ENCODE assay signal across 18 mouse cellular contexts in the genomic region with DNA sequence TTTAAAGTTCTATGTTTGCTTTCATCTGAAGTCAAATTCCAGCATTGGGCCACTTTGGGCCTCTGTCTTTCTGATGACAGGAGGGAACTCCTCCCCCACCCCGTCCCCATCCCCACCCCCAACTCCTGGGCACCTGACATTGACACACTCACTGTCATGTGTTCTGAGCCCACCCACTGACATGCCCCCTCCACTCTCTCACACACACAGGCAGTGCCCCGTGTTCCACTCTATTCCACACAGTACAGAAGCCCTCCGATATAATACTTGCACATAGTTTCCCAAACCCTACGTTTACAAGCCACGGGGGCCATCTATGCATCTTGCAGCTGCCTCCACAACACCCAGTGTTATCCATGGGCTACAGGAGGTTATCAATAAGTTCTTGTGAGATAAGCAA. TPM values are rescaled to one million over a fixed set of nuclear protein-coding genes. Genes with fewer than 3 reads are reported as not detected.
DNase-seq lines count a peak whose midpoint lies in the region; ATAC-seq and TF ChIP-seq lines count a peak whose summit lies in the region.
"Had no signal": no experiment of that assay in that cellular context is flagged by ENCODE, and none has a peak within 500 bp of the region (broad histone marks: within the 10 kb centered on the region; RNA-seq: fewer than 3 reads in every experiment).

No protein-coding gene starts in this region.

- no peak overlapping the region for H3K4me3 ChIP-seq in forebrain, embryonic 10.5 days
- no peak overlapping the region for H3K4me3 ChIP-seq in forebrain, postnatal 0 days (ENCODE audit: low read depth, low read length)
- H3K4me3 ChIP-seq in midbrain, embryonic 10.5 days, result no peak overlapping the region
- no peak overlapping the region for H3K4me3 ChIP-seq in midbrain, embryonic 16.5 days (ENCODE audit: low read depth, low read length)
- no peak overlapping the region for H3K4me3 ChIP-seq in forebrain, embryonic 12.5 days (replicated peaks)
- H3K4me3 ChIP-seq: heart, embryonic 13.5 days; limb, embryonic 15.5 days had no signal

- H3K36me3 ChIP-seq in forebrain, embryonic 10.5 days (replicated peaks), result peaks cover 3% of the 10 kb centered on the region
- H3K36me3 ChIP-seq in forebrain, postnatal 0 days (ENCODE audit: insufficient read depth), result no peaks in the 10 kb centered on the region
- 0 out of 2 replicates have a peak, but pooled peaks cover 2% of the 10 kb centered on the region for H3K36me3 ChIP-seq in midbrain, embryonic 10.5 days
- H3K36me3 ChIP-seq in midbrain, embryonic 16.5 days (ENCODE audit: control insufficient read depth, insufficient read depth, low read length), result no peaks in the 10 kb centered on the region
- 0 out of 2 replicates have a peak, but pooled peaks cover 3% of the 10 kb centered on the region for H3K36me3 ChIP-seq in forebrain, embryonic 12.5 days (replicated peaks)
- H3K36me3 ChIP-seq: limb, embryonic 15.5 days had no signal

- H3K27me3 ChIP-seq in forebrain, embryonic 10.5 days (ENCODE audit: poor library complexity, severe bottlenecking), result no peaks in the 10 kb centered on the region
- H3K27me3 ChIP-seq in forebrain, postnatal 0 days (ENCODE audit: insufficient read depth, low read length), result no peaks in the 10 kb centered on the region
- H3K27me3 ChIP-seq in midbrain, embryonic 10.5 days (ENCODE audit: low read depth, poor library complexity, severe bottlenecking), result no peaks in the 10 kb centered on the region
- no peaks in the 10 kb centered on the region for H3K27me3 ChIP-seq in midbrain, embryonic 16.5 days (ENCODE audit: control insufficient read depth, insufficient read depth, low read depth, low read length)
- H3K27me3 ChIP-seq in forebrain, embryonic 12.5 days, result no peaks in the 10 kb centered on the region
- H3K27me3 ChIP-seq: heart, embryonic 13.5 days; limb, embryonic 15.5 days had no signal

- DNase-seq in forebrain, embryonic 10.5 days (ENCODE audit: extremely low spot score, low spot score), result no peak
- no peak for DNase-seq in forebrain, postnatal 0 days
- DNase-seq in midbrain, embryonic 10.5 days (ENCODE audit: low spot score), result no peak
- no peak for DNase-seq in frontal cortex, postnatal 25 days (ENCODE audit: low spot score in 2 of 2)
- no peak for DNase-seq in gastrocnemius, adult 8-10 months (ENCODE audit: low spot score in 2 of 2)
- DNase-seq: adrenal gland, adult 2 months; cerebellum, postnatal 14 days; embryo, embryonic 11 days; heart, postnatal 36 days; kidney, adult 9 months; layer of hippocampus, postnatal 36 days; lung, postnatal 14 days; thymus, postnatal 25 days had no signal

- no peak for TF ChIP-seq CTCF in forebrain, postnatal 0 days (IDR thresholded peaks at IDR 0.05; ENCODE audit: low read depth)

- no peak; the same call in 1 of the 2 replicates for ATAC-seq in forebrain, postnatal 0 days
- ATAC-seq in midbrain, embryonic 16.5 days, result no peak
- no peak for ATAC-seq in forebrain, embryonic 12.5 days (ENCODE audit: low FRiP score)
- ATAC-seq in megakaryocyte progenitor cell, adult 5-6 weeks (replicated peaks; ENCODE audit: poor library complexity), result peak; percentile 40

- no peak overlapping the region for H3K9ac ChIP-seq in forebrain, postnatal 0 days
- H3K9ac ChIP-seq in midbrain, embryonic 16.5 days (ENCODE audit: low read depth, low read length), result no peak overlapping the region
- H3K9ac ChIP-seq in forebrain, embryonic 12.5 days, result no peak overlapping the region
- H3K9ac ChIP-seq: heart, embryonic 13.5 days; limb, embryonic 15.5 days had no signal

- no peak overlapping the region for H3K4me2 ChIP-seq in forebrain, postnatal 0 days (ENCODE audit: low read depth)
- H3K4me2 ChIP-seq in midbrain, embryonic 16.5 days (ENCODE audit: low read length), result no peak overlapping the region
- no peak overlapping the region for H3K4me2 ChIP-seq in forebrain, embryonic 12.5 days
- H3K4me2 ChIP-seq: heart, embryonic 13.5 days; limb, embryonic 15.5 days had no signal

- WGBS in forebrain, embryonic 10.5 days, result 93% methylated on average over 5 of the region's 5 CpGs
- WGBS in forebrain, postnatal 0 days, result 63% methylated on average over 5 of the region's 5 CpGs
- WGBS in midbrain, embryonic 10.5 days, result 86% methylated on average over 5 of the region's 5 CpGs
- 74% methylated on average over 5 of the region's 5 CpGs for WGBS in midbrain, embryonic 16.5 days
- 68% methylated on average over 5 of the region's 5 CpGs for WGBS in forebrain, embryonic 12.5 days

- peaks cover 62% of the 10 kb centered on the region for H3K4me1 ChIP-seq in forebrain, embryonic 10.5 days
- 0 out of 2 replicates have a peak, but pooled peaks cover 4% of the 10 kb centered on the region for H3K4me1 ChIP-seq in forebrain, postnatal 0 days (ENCODE audit: insufficient read depth)
- H3K4me1 ChIP-seq in midbrain, embryonic 10.5 days, result peaks cover 43% of the 10 kb centered on the region
- peaks cover 19% of the 10 kb centered on the region for H3K4me1 ChIP-seq in midbrain, embryonic 16.5 days (ENCODE audit: control insufficient read depth, insufficient read depth, low read length)
- H3K4me1 ChIP-seq in forebrain, embryonic 12.5 days, result peaks cover 45% of the 10 kb centered on the region

- 0 out of 2 replicates have a peak overlapping the region, but pooled peaks have one; percentile 15 for H3K27ac ChIP-seq in forebrain, embryonic 10.5 days
- H3K27ac ChIP-seq in forebrain, postnatal 0 days (ENCODE audit: low read depth, low read length), result no peak overlapping the region
- 0 out of 2 replicates have a peak overlapping the region, but pooled peaks have one; percentile 9 for H3K27ac ChIP-seq in midbrain, embryonic 10.5 days (replicated peaks)
- no peak overlapping the region for H3K27ac ChIP-seq in midbrain, embryonic 16.5 days (ENCODE audit: low read length)
- H3K27ac ChIP-seq in forebrain, embryonic 12.5 days, result peak overlapping the region; percentile 73; the same call in 1 of the 2 replicates
- H3K27ac ChIP-seq: heart, embryonic 13.5 days; limb, embryonic 15.5 days had no signal

- peaks cover 3% of the 10 kb centered on the region for H3K9me3 ChIP-seq in forebrain, embryonic 10.5 days
- H3K9me3 ChIP-seq in forebrain, postnatal 0 days (ENCODE audit: low read length), result no peaks in the 10 kb centered on the region
- H3K9me3 ChIP-seq in midbrain, embryonic 10.5 days (replicated peaks), result no peaks in the 10 kb centered on the region
- H3K9me3 ChIP-seq in midbrain, embryonic 16.5 days (replicated peaks; ENCODE audit: control insufficient read depth, low read length, poor library complexity, severe bottlenecking), result no peaks in the 10 kb centered on the region
- 0 out of 2 replicates have a peak, but pooled peaks cover 3% of the 10 kb centered on the region for H3K9me3 ChIP-seq in forebrain, embryonic 12.5 days
- H3K9me3 ChIP-seq: heart, embryonic 13.5 days; limb, embryonic 15.5 days had no signal

RNA-seq across cellular contexts. Expression of a gene that starts 42.1 kb away (rescaled TPM):
- 41.6 and 48.8 TPM in 2 replicates for polyA plus RNA-seq in forebrain, embryonic 10.5 days (2016; fragmentation: Nextera tagmentation; extraction: Ambion mirVana)
- 63.6 and 65.4 TPM in 2 replicates for total RNA-seq in forebrain, postnatal 0 days (2014; rRNA removed)
- 104 TPM in 2 replicates for polyA plus RNA-seq in forebrain, postnatal 0 days (2015; fragmentation: Nextera tagmentation; extraction: Ambion mirVana)
- polyA plus RNA-seq in midbrain, embryonic 10.5 days (2016; fragmentation: Nextera tagmentation; extraction: Ambion mirVana), result 29.8 and 41.3 TPM in 2 replicates
- 99.5 and 110 TPM in 2 replicates for polyA plus RNA-seq in midbrain, embryonic 16.5 days (2015; fragmentation: Nextera tagmentation; extraction: Ambion mirVana)
- 165 and 177 TPM in 2 replicates for polyA plus RNA-seq in forebrain, embryonic 12.5 days (2016; fragmentation: Nextera tagmentation; extraction: Ambion mirVana)
- total RNA-seq in megakaryocyte progenitor cell, adult 5-6 weeks (2015), result 0.25 and 1.3 TPM in 2 replicates
- total RNA-seq in megakaryocyte progenitor cell, adult 5-6 weeks (2017), result 0.30 TPM in 1 of 2 replicates, not detected in the other
- 1 to 10 TPM; 3.4 to 6.9 (median 4.0) TPM for total RNA-seq in gastrocnemius, adult 8-10 months (2022)

Comparison
In these comparisons a context has a peak if more than half of its experiments do, and no peak if none do; other contexts are left out.
1. H3K27ac ChIP-seq: peak in forebrain, embryonic 10.5 days (single experiment), midbrain, embryonic 10.5 days (single experiment) and forebrain, embryonic 12.5 days (single experiment); none in forebrain, postnatal 0 days (single experiment) and midbrain, embryonic 16.5 days (single experiment).